Mouse (Mus musculus): ENCODE results near the gene Gpr1. TPM values are rescaled to one million over a fixed set of nuclear protein-coding genes. Genes with fewer than 3 reads are reported as not detected.

Gene Gpr1
- 0.35 and 0.61 TPM in 2 replicates for polyA plus RNA-seq (2011; ENCODE audit: insufficient read depth, insufficient read length, low read depth, missing spikeins)

- Histone ChIP-seq H3K27ac (ENCODE audit: insufficient read depth, low read length) (peak within 1 kb of the TSS; percentile 95), H3K9ac (ENCODE audit: low read depth, poor library complexity, severe bottlenecking) (peak within 1 kb of the TSS; percentile 60), H3K4me3 (ENCODE audit: low read depth, low read length) (peak within 1 kb of the TSS; percentile 34; the same call in 1 of the 2 replicates), H3K4me1 (ENCODE audit: control insufficient read depth, insufficient read depth, low read length) (peaks cover 6% of the 10 kb centered on the region), H3K27me3 (ENCODE audit: control insufficient read depth, insufficient read depth, low read length, poor library complexity, severe bottlenecking) (no peaks in the 10 kb centered on the region), H3K9me3 (replicated peaks; ENCODE audit: control insufficient read depth, insufficient read depth, low read length, poor library complexity, severe bottlenecking) (no peaks in the 10 kb centered on the region), H3K36me3 (ENCODE audit: control insufficient read depth, insufficient read depth, low read length, poor library complexity, severe bottlenecking) (peaks cover 4% of the 10 kb centered on the region; the same call in 1 of the 2 replicates)
- TF ChIP-seq CTCF (IDR thresholded peaks at IDR 0.05; ENCODE audit: low read depth, low read length) (no peak), POLR2A (IDR thresholded peaks at IDR 0.05; ENCODE audit: insufficient read depth, low read length) (no peak), EP300 (IDR thresholded peaks at IDR 0.05; ENCODE audit: insufficient read depth, low read depth, low read length) (no peak)
Measured at GRCm38 (mm10) chr1:63214271-63214558, at the start of gene Gpr1. Gene Gpr1 (minus strand): TSS chr1:63214543.

DNA sequence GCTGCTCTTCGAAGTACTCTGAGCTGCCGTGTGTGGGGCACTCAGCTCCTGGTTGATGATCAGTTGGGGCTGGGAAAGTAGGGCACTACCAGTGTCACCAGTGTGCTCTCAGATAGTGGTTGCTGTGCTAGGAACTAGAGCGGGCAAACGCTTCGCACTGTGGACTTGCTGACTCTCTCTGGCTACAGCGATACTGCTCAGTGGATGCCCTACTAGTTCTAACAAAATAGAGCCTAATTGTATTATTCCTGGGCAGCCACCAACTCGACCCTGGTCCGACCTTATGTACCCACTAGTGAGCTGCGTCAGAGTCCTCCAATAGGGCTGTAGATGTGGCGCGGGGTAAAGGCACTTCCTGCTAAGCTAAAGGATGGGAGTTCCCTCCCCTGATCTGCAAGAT lies 49.3 kb upstream of the Gpr1 start:
- TF ChIP-seq CTCF (IDR thresholded peaks at IDR 0.05; ENCODE audit: low read depth, low read length): no peak
- TF ChIP-seq POLR2A (IDR thresholded peaks at IDR 0.05; ENCODE audit: insufficient read depth, low read length): no peak
- no peak for TF ChIP-seq EP300 (IDR thresholded peaks at IDR 0.05; ENCODE audit: insufficient read depth, low read depth, low read length)
- H3K27me3 ChIP-seq (ENCODE audit: control insufficient read depth, insufficient read depth, low read length, poor library complexity, severe bottlenecking): no peaks in the 10 kb centered on the region

GRCm38 (mm10) chr1:63261041-63261590 lies 46.8 kb upstream of the Gpr1 start:
- no peak for TF ChIP-seq POLR2A (IDR thresholded peaks at IDR 0.05; ENCODE audit: insufficient read depth, low read length)
- TF ChIP-seq CTCF (IDR thresholded peaks at IDR 0.05; ENCODE audit: low read depth, low read length): no peak
- TF ChIP-seq EP300 (IDR thresholded peaks at IDR 0.05; ENCODE audit: insufficient read depth, low read depth, low read length): no peak
- Histone ChIP-seq H3K4me3 (ENCODE audit: low read depth, low read length) (no peak overlapping the region), H3K9ac (ENCODE audit: low read depth, poor library complexity, severe bottlenecking) (no peak overlapping the region), H3K4me1 (ENCODE audit: control insufficient read depth, insufficient read depth, low read length) (no peaks in the 10 kb centered on the region), H3K27ac (ENCODE audit: insufficient read depth, low read length) (no peak overlapping the region), H3K36me3 (ENCODE audit: control insufficient read depth, insufficient read depth, low read length, poor library complexity, severe bottlenecking) (peaks cover 9% of the 10 kb centered on the region), H3K27me3 (ENCODE audit: control insufficient read depth, insufficient read depth, low read length, poor library complexity, severe bottlenecking) (no peaks in the 10 kb centered on the region), H3K9me3 (replicated peaks; ENCODE audit: control insufficient read depth, insufficient read depth, low read length, poor library complexity, severe bottlenecking) (no peaks in the 10 kb centered on the region)

More for the DNA sequence above, 49.3 kb upstream of the Gpr1 start:
- Histone ChIP-seq H3K9me3 (replicated peaks; ENCODE audit: control insufficient read depth, insufficient read depth, low read length, poor library complexity, severe bottlenecking) (no peaks in the 10 kb centered on the region), H3K4me1 (ENCODE audit: control insufficient read depth, insufficient read depth, low read length) (no peaks in the 10 kb centered on the region), H3K4me3 (ENCODE audit: low read depth, low read length) (no peak overlapping the region), H3K27ac (ENCODE audit: insufficient read depth, low read length) (no peak overlapping the region), H3K9ac (ENCODE audit: low read depth, poor library complexity, severe bottlenecking) (no peak overlapping the region), H3K36me3 (ENCODE audit: control insufficient read depth, insufficient read depth, low read length, poor library complexity, severe bottlenecking) (peaks cover 5% of the 10 kb centered on the region; the same call in 1 of the 2 replicates)

DNA sequence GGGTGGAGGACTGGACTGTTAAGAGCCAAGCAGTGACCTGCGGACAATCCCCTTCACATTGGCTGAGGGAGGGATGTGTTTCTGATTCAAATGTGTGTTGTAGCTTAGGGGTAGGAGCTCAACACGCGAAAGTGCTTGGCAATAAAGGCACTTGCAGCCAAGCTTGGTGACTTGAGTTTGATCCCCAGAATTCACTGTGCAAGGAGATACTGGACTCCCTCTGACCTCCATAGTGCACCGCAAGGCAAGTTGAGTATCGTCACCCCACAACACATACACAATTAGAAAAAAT lies 46.3 kb upstream of the Gpr1 start:
- H3K9ac ChIP-seq (ENCODE audit: low read depth, poor library complexity, severe bottlenecking): no peak overlapping the region
- no peaks in the 10 kb centered on the region for H3K4me1 ChIP-seq (ENCODE audit: control insufficient read depth, insufficient read depth, low read length)
- peaks cover 9% of the 10 kb centered on the region for H3K36me3 ChIP-seq (ENCODE audit: control insufficient read depth, insufficient read depth, low read length, poor library complexity, severe bottlenecking)
- no peak for TF ChIP-seq POLR2A (IDR thresholded peaks at IDR 0.05; ENCODE audit: insufficient read depth, low read length)
- no peak for TF ChIP-seq EP300 (IDR thresholded peaks at IDR 0.05; ENCODE audit: insufficient read depth, low read depth, low read length)
- no peak for TF ChIP-seq CTCF (IDR thresholded peaks at IDR 0.05; ENCODE audit: low read depth, low read length)
- no peaks in the 10 kb centered on the region for H3K9me3 ChIP-seq (replicated peaks; ENCODE audit: control insufficient read depth, insufficient read depth, low read length, poor library complexity, severe bottlenecking)
- H3K27me3 ChIP-seq (ENCODE audit: control insufficient read depth, insufficient read depth, low read length, poor library complexity, severe bottlenecking): no peaks in the 10 kb centered on the region
- H3K27ac ChIP-seq (ENCODE audit: insufficient read depth, low read length): no peak overlapping the region
- no peak overlapping the region for H3K4me3 ChIP-seq (ENCODE audit: low read depth, low read length)

DNA sequence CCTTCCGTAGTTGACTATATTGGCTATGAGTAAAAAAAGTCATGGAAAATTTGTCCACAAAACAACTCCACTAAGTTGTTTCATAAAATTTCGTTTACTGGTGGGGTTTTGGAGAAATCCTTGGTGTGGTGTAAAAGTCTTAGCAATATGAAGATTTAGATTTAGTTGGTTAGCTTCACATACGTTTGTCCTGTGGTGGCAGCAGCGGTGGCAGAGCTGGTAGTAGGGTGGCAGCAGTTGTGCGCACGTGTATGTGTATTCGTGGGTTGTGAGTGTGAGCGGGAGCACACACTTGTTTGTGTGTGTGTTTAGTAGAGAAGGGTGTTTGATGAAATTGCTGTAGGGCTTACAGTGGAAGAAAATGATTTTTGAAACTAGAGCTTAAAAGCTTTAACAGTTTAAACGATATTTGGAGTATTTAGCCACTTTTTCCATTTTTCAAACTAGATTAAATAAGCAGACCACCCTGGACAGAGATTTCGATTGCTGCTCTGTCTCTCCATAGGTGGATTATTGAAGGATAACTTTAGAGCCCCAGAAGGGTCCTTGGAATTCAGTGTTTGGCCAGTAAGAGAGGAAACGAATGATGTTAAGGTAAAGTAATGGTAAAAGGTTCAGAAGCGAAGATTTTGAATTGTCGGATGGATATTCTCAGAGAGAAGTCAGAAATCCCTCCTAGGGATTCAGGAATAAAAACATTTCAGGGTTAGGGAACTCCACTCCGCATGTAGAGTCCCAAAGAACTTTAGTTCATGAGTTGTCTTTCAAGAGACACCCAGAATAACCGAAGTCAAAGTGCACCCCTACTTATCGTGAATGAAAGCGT lies 45.8 kb upstream of the Gpr1 start:
- Histone ChIP-seq H3K4me1 (ENCODE audit: control insufficient read depth, insufficient read depth, low read length) (no peaks in the 10 kb centered on the region), H3K4me3 (ENCODE audit: low read depth, low read length) (no peak overlapping the region), H3K9me3 (replicated peaks; ENCODE audit: control insufficient read depth, insufficient read depth, low read length, poor library complexity, severe bottlenecking) (no peaks in the 10 kb centered on the region), H3K27ac (ENCODE audit: insufficient read depth, low read length) (no peak overlapping the region), H3K27me3 (ENCODE audit: control insufficient read depth, insufficient read depth, low read length, poor library complexity, severe bottlenecking) (no peaks in the 10 kb centered on the region), H3K36me3 (ENCODE audit: control insufficient read depth, insufficient read depth, low read length, poor library complexity, severe bottlenecking) (peaks cover 9% of the 10 kb centered on the region), H3K9ac (ENCODE audit: low read depth, poor library complexity, severe bottlenecking) (no peak overlapping the region)
- TF ChIP-seq EP300 (IDR thresholded peaks at IDR 0.05; ENCODE audit: insufficient read depth, low read depth, low read length) (no peak), CTCF (IDR thresholded peaks at IDR 0.05; ENCODE audit: low read depth, low read length) (no peak), POLR2A (IDR thresholded peaks at IDR 0.05; ENCODE audit: insufficient read depth, low read length) (no peak)

- H3K36me3 ChIP-seq (ENCODE audit: control insufficient read depth, insufficient read depth, low read length, poor library complexity, severe bottlenecking): peaks cover 8% of the 10 kb centered on the region
- H3K27ac ChIP-seq (ENCODE audit: insufficient read depth, low read length): no peak overlapping the region
- no peak overlapping the region for H3K4me3 ChIP-seq (ENCODE audit: low read depth, low read length)
- H3K9me3 ChIP-seq (replicated peaks; ENCODE audit: control insufficient read depth, insufficient read depth, low read length, poor library complexity, severe bottlenecking): no peaks in the 10 kb centered on the region
- H3K27me3 ChIP-seq (ENCODE audit: control insufficient read depth, insufficient read depth, low read length, poor library complexity, severe bottlenecking): no peaks in the 10 kb centered on the region
- no peak overlapping the region for H3K9ac ChIP-seq (ENCODE audit: low read depth, poor library complexity, severe bottlenecking)
- no peaks in the 10 kb centered on the region for H3K4me1 ChIP-seq (ENCODE audit: control insufficient read depth, insufficient read depth, low read length)
- TF ChIP-seq POLR2A (IDR thresholded peaks at IDR 0.05; ENCODE audit: insufficient read depth, low read length) (no peak), CTCF (IDR thresholded peaks at IDR 0.05; ENCODE audit: low read depth, low read length) (no peak), EP300 (IDR thresholded peaks at IDR 0.05; ENCODE audit: insufficient read depth, low read depth, low read length) (no peak)
Measured at GRCm38 (mm10) chr1:63259271-63259830, 45.0 kb upstream of the Gpr1 start.

All from ES-Bruce4 (cell line).